Mouse (Mus musculus) heart, postnatal 0 days (tissue): ENCODE measurements around the gene Dmap1. TPM values are rescaled to one million over a fixed set of nuclear protein-coding genes. Genes with fewer than 3 reads are reported as not detected.

ENCODE experiments used
- ATAC-seq: fragments of 200-750 bp; cut with Nextera tagmentation; 2 replicates; pipeline ENCODE4 v1.8.0; 2017; ENCODE audit warnings: low read depth, moderate number of reproducible peaks, moderate library complexity; ENCODE audit not compliant: insufficient read depth
- DNase-seq: peaks from one replicate; pipeline ENCODE4 v3.0.0-alpha.2; 2016; ENCODE audit warnings: low spot score
- H3K27ac ChIP-seq: fragments of 300-500 bp; sonication (generic); 2 replicates; pipeline ENCODE4 v1.5.1; 2014; ENCODE audit warnings: low read depth, mild to moderate bottlenecking
- H3K27me3 ChIP-seq: fragments of 300-500 bp; sonication (generic); 2 replicates; pipeline ENCODE4 v1.6.1; 2014; ENCODE audit warnings: low read length, mixed read lengths; ENCODE audit not compliant: control insufficient read depth, insufficient read depth
- H3K36me3 ChIP-seq: fragments of 300-500 bp; sonication (generic); replicated peaks from 2 replicates; pipeline ENCODE4 v1.6.1; 2014; ENCODE audit warnings: low read length, mixed read lengths; ENCODE audit not compliant: control insufficient read depth, insufficient read depth
- H3K4me1 ChIP-seq: fragments of 300-500 bp; sonication (generic); 2 replicates; pipeline ENCODE4 v1.6.1; 2014; ENCODE audit warnings: antibody characterized with exemption; ENCODE audit not compliant: control insufficient read depth, insufficient read depth
- H3K4me2 ChIP-seq: fragments of 300-500 bp; sonication (generic); 2 replicates; pipeline ENCODE4 v1.6.1; 2014; ENCODE audit warnings: low read depth, mild to moderate bottlenecking, low read length, moderate library complexity
- H3K4me3 ChIP-seq: fragments of 300-500 bp; sonication (generic); 2 replicates; pipeline ENCODE4 v1.5.1; 2014; ENCODE audit warnings: low read depth, low read length
- H3K9ac ChIP-seq: fragments of 300-500 bp; sonication (generic); replicated peaks from 2 replicates; pipeline ENCODE4 v1.6.1; 2014; ENCODE audit warnings: low read depth, low read length, mixed read lengths
- H3K9me3 ChIP-seq: fragments of 300-500 bp; sonication (generic); replicated peaks from 2 replicates; pipeline ENCODE4 v1.6.1; 2016; ENCODE audit warnings: low read length; ENCODE audit not compliant: control insufficient read depth
- CTCF ChIP-seq: IDR thresholded peaks from 2 replicates; pipeline ENCODE4 v1.5.1; 2016; ENCODE audit warnings: antibody characterized with exemption, control low read depth, low read depth
- EP300 ChIP-seq: IDR thresholded peaks from 2 replicates; pipeline ENCODE4 v1.6.1; 2016; ENCODE audit warnings: antibody characterized with exemption, low read depth
- WGBS: fragments of 180-500 bp; shearing (Covaris S2); extraction: QIAGEN DNeasy Blood & Tissue Kit; methylation state at CpG from one replicate; pipeline ENCODE4 v1.1.7; 2014; 5-methylcytosine and 5-hydroxymethylcytosine counted together
- polyA plus RNA-seq: library from polyadenylated mRNA; unstranded; fragments of >200 nt; fragmentation: Nextera tagmentation; extraction: Ambion mirVana; gene quantifications from 2 replicates; pipeline ENCODE4 v1.2.1, GENCODE M21; 2015
- total RNA-seq: library from RNA; depleted of rRNA; stranded (reverse); fragments of >200 nt; gene quantifications from 2 replicates; pipeline ENCODE4 v1.2.3, GENCODE M21; 2014; ENCODE audit warnings: low replicate concordance

The Dmap1 gene
- total and polyA plus RNA-seq, 2 experiments from 2014 or later: 32.6 to 50.4 TPM

DNA sequence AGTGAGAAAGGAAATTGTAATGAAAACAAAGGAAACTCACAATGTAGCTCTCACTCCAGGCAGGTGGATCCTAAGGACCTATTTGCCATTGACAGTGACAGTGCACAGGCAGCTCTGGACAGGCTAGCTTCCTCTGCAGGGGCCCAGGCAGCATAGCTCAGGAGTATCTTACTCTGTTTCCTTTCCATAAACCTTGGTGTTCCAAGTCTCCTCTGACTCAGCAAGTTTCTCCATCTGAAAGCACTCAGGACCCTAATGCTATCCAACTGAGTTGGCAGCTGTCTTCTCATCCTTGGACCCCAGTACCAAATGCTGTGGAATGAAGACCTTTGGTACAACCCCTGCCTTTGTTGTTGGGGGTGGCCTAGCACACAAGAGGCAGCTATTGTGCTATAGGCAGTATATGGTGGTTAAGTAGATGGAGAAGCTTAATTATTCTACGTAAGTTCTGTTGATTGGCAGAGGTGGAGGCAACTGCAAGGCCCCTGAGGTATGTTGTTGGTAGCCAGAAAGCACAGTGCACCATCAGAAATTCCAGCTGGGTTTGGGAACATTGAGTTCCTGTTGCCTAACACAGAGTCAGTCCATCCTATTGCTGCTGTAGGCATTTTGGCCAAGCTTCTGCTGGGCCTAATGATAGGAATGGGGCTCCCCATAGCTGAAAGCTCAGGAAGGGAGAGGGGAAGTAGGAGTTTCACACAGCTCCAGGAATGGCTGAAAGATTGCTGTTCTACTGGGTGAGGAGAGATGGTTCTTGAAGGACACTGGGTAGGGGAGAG, 41.0 kb downstream of the Dmap1 start:
- H3K9me3 ChIP-seq: no peaks in the 10 kb centered on the region
- H3K36me3 ChIP-seq: no peaks in the 10 kb centered on the region; the same call in 1 of the 2 replicates
- TF ChIP-seq CTCF: no peak
- TF ChIP-seq EP300: no peak
- ATAC-seq (no peak), DNase-seq (no peak)
- H3K9ac ChIP-seq: no peak overlapping the region
- no peaks in the 10 kb centered on the region for H3K4me1 ChIP-seq
- no peak overlapping the region for H3K4me3 ChIP-seq
- no peak overlapping the region for H3K27ac ChIP-seq
- H3K4me2 ChIP-seq: no peak overlapping the region
- WGBS: 100% methylated on average over 1 of the region's 1 CpGs
- H3K27me3 ChIP-seq: no peaks in the 10 kb centered on the region

DNA sequence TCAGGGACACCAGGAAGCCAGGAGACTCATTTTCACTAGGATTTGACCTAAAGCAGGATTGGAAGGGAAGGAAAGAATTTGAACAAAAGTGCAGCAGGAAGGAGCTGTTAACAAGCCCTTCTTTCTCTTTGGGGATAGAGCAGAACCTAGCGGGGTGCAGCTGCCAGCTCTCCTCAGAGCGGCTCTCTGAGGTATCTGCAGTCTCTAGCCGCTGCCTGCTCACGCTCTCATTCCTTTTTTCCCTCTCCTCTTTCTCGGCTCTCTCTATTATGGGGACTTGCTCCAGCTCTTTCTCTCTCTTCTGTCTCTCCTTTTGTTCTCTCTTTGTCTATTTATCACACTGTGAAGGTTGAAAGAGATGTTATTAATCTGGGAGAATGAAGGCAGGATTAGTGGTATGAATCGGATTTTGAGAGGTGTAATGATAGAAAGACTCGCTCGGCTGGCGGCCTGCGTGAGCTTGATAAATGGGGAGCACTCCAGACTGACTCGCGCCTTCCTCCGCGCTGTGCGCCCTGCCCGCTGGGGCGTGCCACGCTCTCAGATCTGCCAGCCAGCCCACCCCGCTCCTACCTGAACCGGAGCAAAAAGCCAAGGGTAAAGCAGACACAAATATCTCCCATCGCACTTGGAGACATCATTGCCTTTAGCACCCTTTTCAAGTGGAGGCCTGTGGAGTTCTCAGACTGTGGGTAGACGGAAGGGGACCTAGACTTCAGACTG, 45.0 kb downstream of the Dmap1 start:
- Histone ChIP-seq H3K9me3 (no peaks in the 10 kb centered on the region), H3K9ac (no peak overlapping the region), H3K27ac (no peak overlapping the region), H3K4me1 (no peaks in the 10 kb centered on the region), H3K4me2 (no peak overlapping the region), H3K27me3 (no peaks in the 10 kb centered on the region), H3K4me3 (no peak overlapping the region), H3K36me3 (no peaks in the 10 kb centered on the region; the same call in 1 of the 2 replicates)
- WGBS: 72% methylated on average over 22 of the region's 22 CpGs
- DNase-seq (no peak), ATAC-seq (no peak)
- TF ChIP-seq EP300 (no peak), CTCF (no peak)

DNA sequence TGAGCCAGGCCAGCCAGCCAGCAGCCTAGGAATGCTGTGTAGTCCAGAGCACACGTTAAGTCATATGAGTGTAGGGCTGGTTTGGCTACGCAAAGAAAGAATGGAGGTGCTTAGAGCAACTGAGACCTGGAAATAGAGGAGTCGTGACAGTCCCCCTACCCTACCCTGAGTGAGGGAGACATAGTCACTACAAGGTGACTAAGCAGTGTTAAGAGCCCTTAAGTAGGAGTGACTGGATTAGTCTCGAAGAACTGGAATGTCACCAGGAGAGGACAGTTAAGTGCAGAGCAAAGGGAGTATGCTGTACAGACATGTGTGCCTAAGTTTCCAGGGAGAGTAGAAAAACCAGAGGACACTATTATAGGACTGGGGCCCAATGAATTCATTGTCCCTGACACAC, 45.9 kb downstream of the Dmap1 start:
- 52% methylated on average over 4 of the region's 4 CpGs for WGBS
- H3K4me2 ChIP-seq: no peak overlapping the region
- peak; percentile 17; the same call in 1 of the 2 replicates for ATAC-seq
- no peak overlapping the region for H3K27ac ChIP-seq
- no peaks in the 10 kb centered on the region for H3K27me3 ChIP-seq
- H3K9me3 ChIP-seq: no peaks in the 10 kb centered on the region
- H3K4me3 ChIP-seq: no peak overlapping the region
- 0 out of 2 replicates have a peak, but pooled peaks cover 5% of the 10 kb centered on the region for H3K36me3 ChIP-seq
- no peaks in the 10 kb centered on the region for H3K4me1 ChIP-seq
- no peak overlapping the region for H3K9ac ChIP-seq
- DNase-seq: no peak
- no peak for TF ChIP-seq CTCF
- no peak for TF ChIP-seq EP300

- no peak for ATAC-seq
Measured at GRCm38 (mm10) chr4:117634642-117635041, 47.4 kb downstream of the Dmap1 start.

GRCm38 (mm10) chr4:117633527-117633926, 48.5 kb downstream of the Dmap1 start:
- Histone ChIP-seq H3K27ac (no peak overlapping the region), H3K36me3 (peaks cover 6% of the 10 kb centered on the region; the same call in 1 of the 2 replicates), H3K4me2 (no peak overlapping the region), H3K4me3 (no peak overlapping the region), H3K4me1 (no peaks in the 10 kb centered on the region), H3K9ac (no peak overlapping the region), H3K27me3 (no peaks in the 10 kb centered on the region), H3K9me3 (no peaks in the 10 kb centered on the region)
- no peak for ATAC-seq
- WGBS: 62% methylated on average over 5 of the region's 5 CpGs
- TF ChIP-seq EP300: no peak
- TF ChIP-seq CTCF: no peak
- no peak for DNase-seq

More at GRCm38 (mm10) chr4:117634642-117635041, 47.4 kb downstream of the Dmap1 start:
- 56% methylated on average over 7 of the region's 7 CpGs for WGBS
- no peaks in the 10 kb centered on the region for H3K4me1 ChIP-seq
- no peak overlapping the region for H3K9ac ChIP-seq
- no peak for DNase-seq
- no peak overlapping the region for H3K4me2 ChIP-seq
- no peak overlapping the region for H3K4me3 ChIP-seq
- no peak overlapping the region for H3K27ac ChIP-seq
- TF ChIP-seq CTCF (no peak), EP300 (no peak)
- H3K9me3 ChIP-seq: no peaks in the 10 kb centered on the region
- no peaks in the 10 kb centered on the region for H3K27me3 ChIP-seq
- H3K36me3 ChIP-seq: peaks cover 6% of the 10 kb centered on the region; the same call in 1 of the 2 replicates
